Mouse (Mus musculus) CH12.LX (cell line): Measurements from ENCODE around the gene Marveld2. TPM values are rescaled to one million over a fixed set of nuclear protein-coding genes. Genes with fewer than 3 reads are reported as not detected.
A peak's percentile ranks its signal among the peaks of the same experiment; 100 is the strongest.

ENCODE experiments used
- DNase-seq: peaks from one replicate; pipeline ENCODE4 v3.0.0-alpha.2; 2013; ENCODE audit errors: extremely low read depth
- H3K27ac ChIP-seq: 2 replicates; pipeline ENCODE4 v1.5.1; 2012; ENCODE audit warnings: low read depth, mild to moderate bottlenecking, control low read depth, moderate library complexity; ENCODE audit not compliant: insufficient read depth
- H3K27me3 ChIP-seq: replicated peaks from 2 replicates; pipeline ENCODE3; 2012; ENCODE audit warnings: inconsistent platforms
- H3K36me3 ChIP-seq, 2 experiments: replicated peaks in 1 of 2; 2 replicates each; pipeline versions ENCODE3 to v1.6.1; 2012; ENCODE audit warnings: inconsistent platforms in 1 of 2, low read length in 1 of 2, mild to moderate bottlenecking in 1 of 2, mixed read lengths in 1 of 2, moderate library complexity in 1 of 2; ENCODE audit not compliant: control insufficient read depth in 1 of 2, insufficient read depth in 1 of 2
- H3K4me1 ChIP-seq, 2 experiments: 2 replicates each; pipeline ENCODE4 v1.6.1; 2012; ENCODE audit warnings: inconsistent platforms in 1 of 2, moderate library complexity in 1 of 2; ENCODE audit not compliant: insufficient read depth in 2 of 2, control insufficient read depth in 1 of 2
- H3K4me2 ChIP-seq: 2 replicates; pipeline ENCODE4 v1.6.1; 2012; ENCODE audit warnings: low read depth, mild to moderate bottlenecking, control low read depth; ENCODE audit not compliant: poor library complexity, insufficient read depth, severe bottlenecking
- H3K4me3 ChIP-seq, 3 experiments: fragments of 150-350 bp in 1 of 3; sonication (generic) in 1 of 3; replicated peaks in 1 of 3; 2 replicates each; pipeline versions ENCODE3 to v1.5.1; 2011 to 2012; ENCODE audit warnings: low read depth in 2 of 3, low read length in 2 of 3, mild to moderate bottlenecking in 2 of 3, moderate library complexity in 2 of 3, control low read depth in 1 of 3, improper control_type of control experiment in 1 of 3, inconsistent platforms in 1 of 3, mixed read lengths in 1 of 3; ENCODE audit not compliant: poor library complexity in 1 of 3
- H3K79me2 ChIP-seq: replicated peaks from 2 replicates; pipeline ENCODE4 v1.6.1; 2012; ENCODE audit warnings: mild to moderate bottlenecking, moderate library complexity; ENCODE audit not compliant: control insufficient read depth, poor library complexity, insufficient read depth, severe bottlenecking; ENCODE audit errors: extremely low read depth
- H3K9ac ChIP-seq: 2 replicates; pipeline ENCODE4 v1.6.1; 2012; ENCODE audit warnings: low read depth, mild to moderate bottlenecking, control low read depth, moderate library complexity; ENCODE audit not compliant: insufficient read depth
- H3K9me3 ChIP-seq: replicated peaks from 2 replicates; pipeline ENCODE3; 2012; ENCODE audit warnings: low read length, inconsistent platforms, mixed read lengths
- CHD1 ChIP-seq: IDR thresholded peaks from 2 replicates; pipeline ENCODE4 v1.6.1; 2012; ENCODE audit warnings: low read depth, low read length, improper control_type of control experiment, inconsistent platforms
- CHD2 ChIP-seq: IDR thresholded peaks from 2 replicates; pipeline ENCODE4 v1.6.1; 2011; ENCODE audit warnings: low read length, improper control_type of control experiment
- CTCF ChIP-seq, 2 experiments: IDR thresholded peaks in 1 of 2; conservative IDR thresholded peaks in 1 of 2; 2 replicates each; pipeline ENCODE4 v1.5.1; 2011 to 2012; ENCODE audit warnings: low read depth in 2 of 2, low read length in 2 of 2, improper control_type of control experiment in 1 of 2, inconsistent platforms in 1 of 2, mild to moderate bottlenecking in 1 of 2, moderate library complexity in 1 of 2
- E2F4 ChIP-seq: IDR thresholded peaks from 2 replicates; pipeline ENCODE4 v1.6.1; 2011; ENCODE audit warnings: low read depth, low read length, improper control_type of control experiment; ENCODE audit not compliant: insufficient replicate concordance
- ELF1 ChIP-seq: IDR thresholded peaks from 2 replicates; pipeline ENCODE4 v1.6.1; 2014; ENCODE audit warnings: low read depth, mild to moderate bottlenecking, inconsistent platforms, low read length, improper control_type of control experiment
- GABPA ChIP-seq: IDR thresholded peaks from 2 replicates; pipeline ENCODE4 v1.6.1; 2012; ENCODE audit warnings: low read depth, low read length, improper control_type of control experiment, inconsistent platforms; ENCODE audit not compliant: insufficient replicate concordance
- HCFC1 ChIP-seq: IDR thresholded peaks from 2 replicates; pipeline ENCODE4 v1.6.1; 2012; ENCODE audit warnings: low read depth, mild to moderate bottlenecking, inconsistent platforms, low read length, improper control_type of control experiment
- MAFK ChIP-seq: IDR thresholded peaks from 2 replicates; pipeline ENCODE4 v1.6.1; 2011; ENCODE audit warnings: low read length, improper control_type of control experiment; ENCODE audit not compliant: insufficient replicate concordance
- MAX ChIP-seq: IDR thresholded peaks from 2 replicates; pipeline ENCODE4 v1.6.1; 2011; ENCODE audit warnings: low read length, improper control_type of control experiment
- MXI1 ChIP-seq: IDR thresholded peaks from 2 replicates; pipeline ENCODE4 v1.6.1; 2011; ENCODE audit warnings: mild to moderate bottlenecking, low read depth, low read length, improper control_type of control experiment
- MYC ChIP-seq: IDR thresholded peaks from 2 replicates; pipeline ENCODE4 v1.6.1; 2011; ENCODE audit warnings: low read depth, mild to moderate bottlenecking, improper control_type of control experiment, low read length
- NRF1 ChIP-seq: IDR thresholded peaks from 2 replicates; pipeline ENCODE4 v1.6.1; 2014; ENCODE audit warnings: low read depth, mild to moderate bottlenecking, inconsistent platforms, low read length, improper control_type of control experiment, moderate library complexity
- POLR2A ChIP-seq: IDR thresholded peaks from 2 replicates; pipeline ENCODE4 v1.6.1; 2011; ENCODE audit warnings: low read depth, mild to moderate bottlenecking, improper control_type of control experiment, low read length
- RCOR1 ChIP-seq: conservative IDR thresholded peaks from 2 replicates; pipeline ENCODE4 v1.6.1; 2012; ENCODE audit warnings: low read depth, mild to moderate bottlenecking, inconsistent platforms, low read length, improper control_type of control experiment
- USF1 ChIP-seq: IDR thresholded peaks from 2 replicates; pipeline ENCODE4 v1.6.1; 2014; ENCODE audit warnings: low read depth, mild to moderate bottlenecking, inconsistent platforms, low read length, improper control_type of control experiment
- USF2 ChIP-seq: conservative IDR thresholded peaks from 2 replicates; pipeline ENCODE4 v1.6.1; 2011; ENCODE audit warnings: low read depth, low read length, improper control_type of control experiment
- dilution Hi-C: fragments of 300-500 bp; cut with MboI; formaldehyde crosslinking; loops from 2 replicates; pipeline ENCODE4 v1.14.3; 2020; ENCODE audit warnings: low sequenced_read_pairs; ENCODE audit not compliant: extremely low pct_unique_long_range_greater_than_20kb, extremely low pct_ligation_motif_present
- in situ Hi-C: fragments of 300-500 bp; cut with MboI; formaldehyde crosslinking; loops from 3 replicates; pipeline ENCODE4 v1.14.3; 2019; ENCODE audit warnings: low sequenced_read_pairs, low pct_ligation_motif_present, low pct_unique_long_range_greater_than_20kb, mixed read lengths
- polyA plus RNA-seq: library from polyadenylated mRNA; unstranded; fragments of >175 nt; gene quantifications from 2 replicates; pipeline ENCODE4 v1.2.1, GENCODE M21; 2012; ENCODE audit warnings: low read depth; ENCODE audit not compliant: insufficient read length
- total RNA-seq, 2 experiments: library from RNA; depleted of rRNA; stranded (reverse); fragments of 300-350 nt in 1 of 2; fragments of >200 nt in 1 of 2; gene quantifications; 2 replicates each; pipeline ENCODE4 v1.2.3; 2012 to 2014

Gene Marveld2
- total and polyA plus RNA-seq, 3 experiments = 0.13 to 1.9 (median 0.27) TPM

GRCm38 (mm10) chr13:100594838-100595551 lies 21.8 kb downstream of the Marveld2 start:
- in situ Hi-C loops = no loop called here
- H3K27ac ChIP-seq = no peak overlapping the region
- no peak for TF ChIP-seq CHD1
- TF ChIP-seq MAX = no peak
- no peak for TF ChIP-seq MXI1
- TF ChIP-seq ELF1 = no peak
- no peak for TF ChIP-seq MAFK
- no peak for TF ChIP-seq MYC
- TF ChIP-seq RCOR1 = no peak
- TF ChIP-seq HCFC1 = no peak
- no peak for TF ChIP-seq GABPA
- no peak for TF ChIP-seq USF1
- TF ChIP-seq, all 38 proteins: peak for 0
- Histone ChIP-seq H3K4me3 (no peak overlapping the region), H3K4me1 (peaks cover 0 to 6% of the 10 kb centered on the region in 2 experiments; a peak in 2 of 4 replicates), H3K4me2 (no peak overlapping the region), H3K9me3 (no peaks in the 10 kb centered on the region), H3K79me2 (no peaks in the 10 kb centered on the region), H3K36me3 (no peaks in the 10 kb centered on the region), H3K27me3 (no peaks in the 10 kb centered on the region), H3K9ac (no peak overlapping the region)
- dilution Hi-C loops = no loop called here
- no peak for DNase-seq

GRCm38 (mm10) chr13:100594041-100594792 lies 22.6 kb downstream of the Marveld2 start:
- dilution Hi-C loops = no loop called here
- TF ChIP-seq NRF1 (no peak), CTCF (conservative IDR thresholded peaks at IDR 0.05 in 1 of 2, IDR thresholded peaks at IDR 0.05 in 1 of 2; ENCODE audit: low read depth in 2 of 2, low read length in 2 of 2) (peak in 1 of 2 experiments; percentile 26; a peak in 2 of 4 replicates), E2F4 (no peak), CHD2 (no peak), POLR2A (no peak), MXI1 (no peak), USF1 (peak; percentile 57), HCFC1 (peak; percentile 32; the same call in 1 of the 2 replicates), USF2 (peak; percentile 55)
- no peaks in the 10 kb centered on the region for H3K9me3 ChIP-seq
- peak overlapping the region; percentile 18; the same call in 1 of the 2 replicates for H3K27ac ChIP-seq
- in situ Hi-C loops = no loop called here
- peaks cover 0 to 6% of the 10 kb centered on the region in 2 experiments; a peak in 2 of 4 replicates for H3K4me1 ChIP-seq
- H3K27me3 ChIP-seq = no peaks in the 10 kb centered on the region
- no peaks in the 10 kb centered on the region for H3K79me2 ChIP-seq
- H3K36me3 ChIP-seq = no peaks in the 10 kb centered on the region
- peak overlapping the region in 2 of 3 experiments; percentile 41 to 45 for H3K4me3 ChIP-seq
- H3K4me2 ChIP-seq = peak overlapping the region; percentile 18; the same call in 1 of the 2 replicates
- H3K9ac ChIP-seq = peak overlapping the region; percentile 33; the same call in 1 of the 2 replicates
- DNase-seq = peak; percentile 58
